Mouse (Mus musculus): ENCODE results near the gene Olfr191.

- TF ChIP-seq TAL1 (IDR thresholded peaks at IDR 0.05; ENCODE audit: low read length) (no peak), GATA1 (IDR thresholded peaks at IDR 0.05; ENCODE audit: low read length) (no peak)
Measured at GRCm38 (mm10) chr16:59111781-59112180, 22.2 kb upstream of the Olfr191 start, which contains the start of gene Olfr193.
